Mouse (Mus musculus) testis, adult 2 months (tissue): ENCODE results near the gene Atp2c2. TPM values are rescaled to one million over a fixed set of nuclear protein-coding genes. Genes with fewer than 3 reads are reported as not detected.

Experiments used
- H3K27ac ChIP-seq: fragments of 200-500 bp; 2 replicates; pipeline ENCODE4 v1.5.1; 2012; ENCODE audit warnings: low read depth, low read length; ENCODE audit not compliant: control insufficient read depth, insufficient read depth
- H3K27me3 ChIP-seq: fragments of 200-500 bp; 2 replicates; pipeline ENCODE4 v1.6.1; 2012; ENCODE audit warnings: mild to moderate bottlenecking, low read length, moderate library complexity; ENCODE audit not compliant: control insufficient read depth, insufficient read depth
- H3K36me3 ChIP-seq: fragments of 200-500 bp; 2 replicates; pipeline ENCODE4 v1.6.1; 2012; ENCODE audit warnings: mild to moderate bottlenecking, low read length; ENCODE audit not compliant: control insufficient read depth, insufficient read depth
- H3K4me1 ChIP-seq: fragments of 200-500 bp; 2 replicates; pipeline ENCODE4 v1.6.1; 2012; ENCODE audit warnings: low read length; ENCODE audit not compliant: control insufficient read depth, insufficient read depth
- H3K4me3 ChIP-seq: fragments of 200-500 bp; 2 replicates; pipeline ENCODE4 v1.5.1; 2012; ENCODE audit warnings: low read depth, mild to moderate bottlenecking, low read length, moderate library complexity, mixed read lengths; ENCODE audit not compliant: control insufficient read depth
- CTCF ChIP-seq: fragments of 200-500 bp; IDR thresholded peaks from 2 replicates; pipeline ENCODE4 v1.5.1; 2012; ENCODE audit warnings: low read depth, mild to moderate bottlenecking, inconsistent platforms, low read length, moderate library complexity; ENCODE audit not compliant: control insufficient read depth, insufficient read depth, insufficient replicate concordance
- POLR2A ChIP-seq: fragments of 200-500 bp; IDR thresholded peaks from 2 replicates; pipeline ENCODE4 v1.6.1; 2012; ENCODE audit warnings: low read depth, mild to moderate bottlenecking, inconsistent platforms, low read length, moderate library complexity; ENCODE audit not compliant: control insufficient read depth
- polyA plus RNA-seq: library from polyadenylated mRNA; depleted of rRNA; stranded (reverse); fragments of >200 nt; gene quantifications from 2 replicates; pipeline ENCODE4 v1.2.3, GENCODE M21; 2012

Atp2c2 gene
- polyA plus RNA-seq, 1 experiment, result 1.2 TPM

GRCm38 (mm10) chr8:119787341-119787740 lies 87.5 kb downstream of the Atp2c2 start:
- TF ChIP-seq CTCF (no peak), POLR2A (no peak)
- peaks cover 18% of the 10 kb centered on the region for H3K4me1 ChIP-seq
- no peak overlapping the region for H3K4me3 ChIP-seq
- no peaks in the 10 kb centered on the region for H3K36me3 ChIP-seq
- no peaks in the 10 kb centered on the region for H3K27me3 ChIP-seq
- no peak overlapping the region for H3K27ac ChIP-seq

GRCm38 (mm10) chr8:119788607-119789381 lies 89.0 kb downstream of the Atp2c2 start:
- Histone ChIP-seq H3K27ac (no peak overlapping the region), H3K4me1 (peaks cover 19% of the 10 kb centered on the region)

GRCm38 (mm10) chr8:119789581-119789980 lies 89.8 kb downstream of the Atp2c2 start:
- TF ChIP-seq POLR2A (no peak), CTCF (no peak)
- H3K4me3 ChIP-seq, result no peak overlapping the region
- peaks cover 21% of the 10 kb centered on the region for H3K4me1 ChIP-seq
- no peaks in the 10 kb centered on the region for H3K36me3 ChIP-seq
- no peaks in the 10 kb centered on the region for H3K27me3 ChIP-seq
- H3K27ac ChIP-seq, result no peak overlapping the region; the same call in 1 of the 2 replicates

More at GRCm38 (mm10) chr8:119788607-119789381, 89.0 kb downstream of the Atp2c2 start:
- no peaks in the 10 kb centered on the region for H3K27me3 ChIP-seq
- H3K4me3 ChIP-seq, result no peak overlapping the region
- no peak for TF ChIP-seq CTCF
- no peaks in the 10 kb centered on the region for H3K36me3 ChIP-seq

GRCm38 (mm10) chr8:119791804-119792704 lies 92.2 kb downstream of the Atp2c2 start:
- TF ChIP-seq CTCF (no peak), POLR2A (peak; percentile 25; the same call in 1 of the 2 replicates)
- no peaks in the 10 kb centered on the region for H3K36me3 ChIP-seq
- peak overlapping the region; percentile 71 for H3K27ac ChIP-seq
- H3K4me3 ChIP-seq, result no peak overlapping the region
- H3K27me3 ChIP-seq, result no peaks in the 10 kb centered on the region
- peaks cover 25% of the 10 kb centered on the region for H3K4me1 ChIP-seq

GRCm38 (mm10) chr8:119794689-119795088 lies 94.9 kb downstream of the Atp2c2 start:
- H3K27ac ChIP-seq, result no peak overlapping the region
- H3K4me3 ChIP-seq, result no peak overlapping the region
- H3K27me3 ChIP-seq, result no peaks in the 10 kb centered on the region
- TF ChIP-seq CTCF (no peak), POLR2A (no peak)
- no peaks in the 10 kb centered on the region for H3K36me3 ChIP-seq
- H3K4me1 ChIP-seq, result peaks cover 39% of the 10 kb centered on the region

GRCm38 (mm10) chr8:119795651-119796050 lies 95.8 kb downstream of the Atp2c2 start:
- H3K4me1 ChIP-seq, result peaks cover 37% of the 10 kb centered on the region
- TF ChIP-seq POLR2A, result no peak
- TF ChIP-seq CTCF, result no peak
- H3K4me3 ChIP-seq, result no peak overlapping the region
- H3K27ac ChIP-seq, result no peak overlapping the region
- H3K27me3 ChIP-seq, result no peaks in the 10 kb centered on the region
- no peaks in the 10 kb centered on the region for H3K36me3 ChIP-seq
